Mouse (Mus musculus): Measurements from ENCODE around the gene Rbm33. TPM values are rescaled to one million over a fixed set of nuclear protein-coding genes. Genes with fewer than 3 reads are reported as not detected.
A peak's percentile ranks its signal among the peaks of the same experiment; 100 is the strongest.

The Rbm33 gene
- polyA plus RNA-seq (2012): 2.7 TPM in 2 replicates

DNA sequence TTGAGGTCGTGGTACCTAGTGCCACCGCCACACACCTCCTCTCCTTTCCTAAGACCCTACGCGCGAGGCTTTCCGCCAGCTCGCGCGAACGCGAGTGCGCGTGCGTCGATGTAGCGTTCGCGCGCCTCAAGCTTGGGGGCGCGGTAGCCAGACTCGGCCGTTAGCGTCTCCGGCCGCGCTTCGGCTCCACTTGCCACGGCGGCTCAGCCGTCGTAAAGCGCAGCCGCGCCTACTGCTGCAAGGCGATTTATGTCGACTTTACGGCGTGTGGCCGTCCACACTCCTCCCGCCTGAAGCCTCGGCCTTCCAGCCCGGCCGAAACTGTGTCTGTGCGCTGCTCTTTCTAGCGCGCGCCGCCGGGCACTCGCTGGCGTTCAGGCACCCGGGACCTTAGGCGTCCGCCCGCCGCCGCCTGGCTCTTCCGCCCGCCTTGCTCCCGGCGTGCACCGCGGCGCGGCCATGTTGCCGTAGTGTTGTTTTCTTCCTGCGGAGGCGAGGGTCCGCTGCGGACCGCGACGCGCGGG, at the start of gene Rbm33:
TSS of gene Rbm33 (plus strand) at position 400 of the 524 bp plus-strand sequence.
- H3K27me3 ChIP-seq (ENCODE audit: control insufficient read depth): no peaks in the 10 kb centered on the region
- peaks cover 29% of the 10 kb centered on the region for H3K36me3 ChIP-seq (ENCODE audit: control insufficient read depth)
- TF ChIP-seq GATA1 (IDR thresholded peaks at IDR 0.05; ENCODE audit: low read length) (no peak), TAL1 (IDR thresholded peaks at IDR 0.05; ENCODE audit: low read length) (no peak)
- H3K9me3 ChIP-seq (ENCODE audit: control insufficient read depth, low read length): no peaks in the 10 kb centered on the region
- H3K4me3 ChIP-seq (replicated peaks): peak within 1 kb of the TSS; percentile 97
- peaks cover 35% of the 10 kb centered on the region for H3K4me1 ChIP-seq (ENCODE audit: control insufficient read depth)

DNA sequence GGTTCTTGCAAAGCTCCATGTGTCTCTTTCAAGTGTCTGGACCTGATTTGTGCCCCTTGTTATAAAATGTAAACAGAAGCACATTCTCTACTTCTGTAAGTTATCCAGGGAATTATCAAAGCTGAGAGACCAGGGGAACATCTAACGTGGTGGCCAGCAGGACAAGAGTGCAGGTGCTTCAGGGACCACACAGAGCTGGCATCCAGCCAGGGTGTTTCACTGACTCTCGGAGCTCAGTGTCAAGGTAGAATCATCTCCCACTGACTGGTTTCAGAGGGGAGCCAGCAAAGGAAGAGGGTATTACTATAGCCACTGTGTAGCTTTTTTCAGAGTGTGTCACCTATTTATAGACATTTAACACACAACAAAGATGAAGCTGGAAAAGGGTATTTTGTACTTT, 49.3 kb upstream of the Rbm33 start:
- Histone ChIP-seq H3K27me3 (ENCODE audit: control insufficient read depth) (no peaks in the 10 kb centered on the region), H3K36me3 (ENCODE audit: control insufficient read depth) (no peaks in the 10 kb centered on the region), H3K4me3 (replicated peaks) (no peak overlapping the region), H3K9me3 (ENCODE audit: control insufficient read depth, low read length) (no peaks in the 10 kb centered on the region), H3K4me1 (ENCODE audit: control insufficient read depth) (peaks cover 19% of the 10 kb centered on the region)
- TF ChIP-seq GATA1 (IDR thresholded peaks at IDR 0.05; ENCODE audit: low read length) (no peak), TAL1 (IDR thresholded peaks at IDR 0.05; ENCODE audit: low read length) (no peak)

DNA sequence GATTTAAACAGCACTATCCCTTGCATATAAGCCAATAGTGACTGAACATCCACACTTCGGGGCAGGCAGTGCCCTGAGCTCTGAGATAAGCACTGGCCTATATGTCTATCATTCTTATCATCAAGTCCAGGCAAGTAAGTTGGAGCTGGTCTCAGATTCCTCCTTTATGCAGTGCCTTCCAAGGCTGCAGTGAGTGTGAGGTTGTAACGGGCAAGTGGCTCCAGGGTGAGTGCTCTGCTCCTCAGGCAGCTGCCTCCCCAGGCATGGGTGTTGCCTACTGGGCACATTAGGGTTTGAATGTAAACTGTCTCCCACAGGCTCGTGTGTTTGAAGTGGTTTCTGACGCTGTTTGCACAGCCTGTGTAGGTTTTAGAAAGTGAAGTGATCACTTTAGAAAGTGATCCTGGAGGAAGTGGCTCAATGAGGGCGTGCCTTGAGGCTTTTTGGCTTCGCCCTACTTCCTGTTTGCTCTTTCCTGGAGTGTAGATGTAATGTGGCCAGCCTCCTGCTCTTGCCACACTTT, 47.4 kb upstream of the Rbm33 start:
- TF ChIP-seq GATA1 (IDR thresholded peaks at IDR 0.05; ENCODE audit: low read length) (no peak), TAL1 (IDR thresholded peaks at IDR 0.05; ENCODE audit: low read length) (no peak)
- H3K27me3 ChIP-seq (ENCODE audit: control insufficient read depth): no peaks in the 10 kb centered on the region
- no peaks in the 10 kb centered on the region for H3K36me3 ChIP-seq (ENCODE audit: control insufficient read depth)
- no peaks in the 10 kb centered on the region for H3K9me3 ChIP-seq (ENCODE audit: control insufficient read depth, low read length)
- H3K4me3 ChIP-seq (replicated peaks): no peak overlapping the region
- peaks cover 19% of the 10 kb centered on the region for H3K4me1 ChIP-seq (ENCODE audit: control insufficient read depth)

DNA sequence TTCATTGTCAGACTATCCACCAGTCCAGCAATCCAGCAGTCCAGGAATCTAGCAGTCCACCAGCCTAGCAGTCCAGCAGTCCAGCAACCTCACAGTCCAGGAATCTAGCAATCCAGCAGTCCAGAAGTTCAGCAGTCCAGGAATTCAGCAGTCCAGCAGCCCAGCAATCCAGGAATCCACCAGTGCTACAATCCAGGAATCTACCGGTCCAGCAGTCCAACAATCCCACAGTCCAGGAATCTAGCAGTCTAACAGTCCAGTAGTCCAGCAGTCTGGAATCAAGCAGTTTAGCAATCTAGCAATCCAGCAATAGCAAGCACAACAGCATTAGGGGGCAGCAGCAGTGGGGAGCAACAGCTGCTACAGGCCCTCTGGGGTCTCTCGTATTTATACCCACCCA, 44.1 kb upstream of the Rbm33 start:
- no peak overlapping the region for H3K4me3 ChIP-seq (replicated peaks)
- peaks cover 19% of the 10 kb centered on the region for H3K4me1 ChIP-seq (ENCODE audit: control insufficient read depth)
- no peaks in the 10 kb centered on the region for H3K9me3 ChIP-seq (ENCODE audit: control insufficient read depth, low read length)
- TF ChIP-seq TAL1 (IDR thresholded peaks at IDR 0.05; ENCODE audit: low read length): no peak
- TF ChIP-seq GATA1 (IDR thresholded peaks at IDR 0.05; ENCODE audit: low read length): no peak
- H3K36me3 ChIP-seq (ENCODE audit: control insufficient read depth): no peaks in the 10 kb centered on the region
- H3K27me3 ChIP-seq (ENCODE audit: control insufficient read depth): peaks cover 3% of the 10 kb centered on the region; the same call in 1 of the 2 replicates

DNA sequence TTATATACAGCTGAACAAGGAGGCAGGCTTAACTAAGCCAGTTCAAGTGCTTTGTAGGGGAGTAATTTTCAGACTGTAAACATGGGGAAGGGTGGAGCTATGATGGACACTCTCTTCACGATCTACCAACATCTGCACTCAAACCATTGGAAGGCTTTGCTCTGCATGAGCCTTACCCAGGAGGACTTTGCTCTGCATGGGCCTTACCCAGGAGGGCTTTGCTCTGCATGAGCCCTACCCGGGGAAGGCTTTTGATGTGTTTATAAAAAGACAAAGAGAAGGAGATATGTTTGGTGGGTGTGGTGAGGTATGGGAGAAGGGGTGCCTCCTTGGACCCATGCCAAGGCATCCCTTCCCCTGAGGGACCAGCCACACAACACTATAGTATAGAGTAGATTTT, 39.6 kb upstream of the Rbm33 start:
- H3K27me3 ChIP-seq (ENCODE audit: control insufficient read depth): peaks cover 3% of the 10 kb centered on the region; the same call in 1 of the 2 replicates
- no peaks in the 10 kb centered on the region for H3K9me3 ChIP-seq (ENCODE audit: control insufficient read depth, low read length)
- TF ChIP-seq GATA1 (IDR thresholded peaks at IDR 0.05; ENCODE audit: low read length) (no peak), TAL1 (IDR thresholded peaks at IDR 0.05; ENCODE audit: low read length) (no peak)
- H3K4me1 ChIP-seq (ENCODE audit: control insufficient read depth): no peaks in the 10 kb centered on the region
- H3K36me3 ChIP-seq (ENCODE audit: control insufficient read depth): no peaks in the 10 kb centered on the region
- no peak overlapping the region for H3K4me3 ChIP-seq (replicated peaks)

DNA sequence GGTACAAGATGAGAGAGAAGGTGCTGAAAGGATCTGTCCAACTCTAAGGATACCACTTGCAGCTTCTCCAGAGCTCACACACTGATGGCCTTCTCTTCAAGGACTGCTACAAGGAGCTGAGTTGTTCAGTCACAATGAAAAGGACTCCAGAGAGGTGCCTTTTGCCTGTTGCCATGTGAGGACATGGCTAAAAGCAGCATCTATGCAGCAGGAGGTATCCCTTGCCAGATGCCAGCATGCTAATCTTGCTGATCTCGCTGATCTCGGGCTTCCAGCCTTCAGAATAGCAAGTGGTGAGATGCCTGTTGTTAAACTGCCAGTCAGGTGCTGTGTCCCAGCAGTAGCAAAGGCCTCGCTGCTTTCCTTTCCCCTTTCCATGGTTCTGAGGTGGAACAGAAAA, 27.8 kb upstream of the Rbm33 start:
- H3K4me1 ChIP-seq (ENCODE audit: control insufficient read depth): no peaks in the 10 kb centered on the region
- no peak overlapping the region for H3K4me3 ChIP-seq (replicated peaks)
- no peaks in the 10 kb centered on the region for H3K36me3 ChIP-seq (ENCODE audit: control insufficient read depth)
- peaks cover 6% of the 10 kb centered on the region for H3K27me3 ChIP-seq (ENCODE audit: control insufficient read depth)
- TF ChIP-seq TAL1 (IDR thresholded peaks at IDR 0.05; ENCODE audit: low read length) (no peak), GATA1 (IDR thresholded peaks at IDR 0.05; ENCODE audit: low read length) (no peak)
- H3K9me3 ChIP-seq (ENCODE audit: control insufficient read depth, low read length): no peaks in the 10 kb centered on the region

DNA sequence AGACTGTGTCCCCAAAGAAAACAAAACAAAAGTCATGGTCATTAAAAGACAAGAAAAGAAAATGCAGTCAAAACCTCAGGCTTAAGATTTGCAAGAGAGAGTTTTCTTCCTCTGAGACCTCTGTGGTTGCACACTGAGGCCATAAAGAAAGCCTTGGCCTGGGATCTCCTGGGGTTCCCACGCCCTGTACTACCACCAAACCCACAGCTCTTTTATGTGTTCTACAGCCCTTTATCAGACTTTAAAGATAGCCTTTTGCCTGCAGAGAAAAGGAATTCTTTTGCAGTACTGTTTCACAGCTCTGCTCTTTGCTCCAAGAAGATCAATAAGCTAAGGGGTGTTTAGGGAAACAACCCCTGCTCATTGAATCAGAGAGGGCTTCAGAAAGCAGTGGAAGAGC, 26.3 kb upstream of the Rbm33 start:
- TF ChIP-seq TAL1 (IDR thresholded peaks at IDR 0.05; ENCODE audit: low read length) (no peak), GATA1 (IDR thresholded peaks at IDR 0.05; ENCODE audit: low read length) (no peak)
- no peaks in the 10 kb centered on the region for H3K9me3 ChIP-seq (ENCODE audit: control insufficient read depth, low read length)
- no peaks in the 10 kb centered on the region for H3K4me1 ChIP-seq (ENCODE audit: control insufficient read depth)
- no peak overlapping the region for H3K4me3 ChIP-seq (replicated peaks)
- no peaks in the 10 kb centered on the region for H3K36me3 ChIP-seq (ENCODE audit: control insufficient read depth)
- H3K27me3 ChIP-seq (ENCODE audit: control insufficient read depth): peaks cover 6% of the 10 kb centered on the region

DNA sequence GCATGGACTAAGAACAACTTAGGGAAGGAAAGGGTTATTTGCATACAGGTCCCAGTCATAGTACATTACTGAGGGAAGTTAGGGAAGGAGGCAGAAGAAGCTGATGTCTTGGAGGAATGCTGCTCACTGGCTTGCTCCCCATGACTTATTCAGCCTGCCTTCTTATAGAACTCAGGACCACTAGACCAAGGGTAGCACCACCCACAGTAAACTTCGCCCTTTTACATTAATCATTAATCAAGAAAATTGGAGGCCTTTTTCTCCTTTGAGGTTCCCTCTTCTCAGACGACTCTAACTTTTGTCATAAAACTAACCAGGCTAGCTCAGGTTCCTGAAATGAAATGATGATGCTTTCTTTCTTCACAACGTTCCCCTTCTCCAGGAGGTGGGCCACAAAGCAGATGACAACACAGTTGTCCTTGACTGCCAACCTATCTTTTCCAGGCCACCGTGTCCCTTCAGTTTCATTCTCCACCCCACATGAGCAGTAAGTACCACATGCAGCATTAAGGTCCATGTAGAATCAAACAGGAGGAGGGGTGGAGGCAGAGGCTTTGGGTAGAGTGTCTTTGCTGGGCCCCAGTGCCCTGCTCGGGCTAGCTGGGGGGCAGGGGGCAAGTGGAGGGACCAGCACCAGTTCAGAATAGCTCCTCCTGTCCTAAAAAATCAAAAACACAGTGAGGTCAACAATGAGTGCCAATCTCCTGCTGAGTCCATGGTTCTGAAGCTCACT, 25.6 kb upstream of the Rbm33 start:
- H3K9me3 ChIP-seq (ENCODE audit: control insufficient read depth, low read length): no peaks in the 10 kb centered on the region
- H3K36me3 ChIP-seq (ENCODE audit: control insufficient read depth): no peaks in the 10 kb centered on the region
- no peak overlapping the region for H3K4me3 ChIP-seq (replicated peaks)
- no peaks in the 10 kb centered on the region for H3K4me1 ChIP-seq (ENCODE audit: control insufficient read depth)
- peaks cover 3% of the 10 kb centered on the region; the same call in 1 of the 2 replicates for H3K27me3 ChIP-seq (ENCODE audit: control insufficient read depth)
- TF ChIP-seq TAL1 (IDR thresholded peaks at IDR 0.05; ENCODE audit: low read length) (no peak), GATA1 (IDR thresholded peaks at IDR 0.05; ENCODE audit: low read length) (no peak)

DNA sequence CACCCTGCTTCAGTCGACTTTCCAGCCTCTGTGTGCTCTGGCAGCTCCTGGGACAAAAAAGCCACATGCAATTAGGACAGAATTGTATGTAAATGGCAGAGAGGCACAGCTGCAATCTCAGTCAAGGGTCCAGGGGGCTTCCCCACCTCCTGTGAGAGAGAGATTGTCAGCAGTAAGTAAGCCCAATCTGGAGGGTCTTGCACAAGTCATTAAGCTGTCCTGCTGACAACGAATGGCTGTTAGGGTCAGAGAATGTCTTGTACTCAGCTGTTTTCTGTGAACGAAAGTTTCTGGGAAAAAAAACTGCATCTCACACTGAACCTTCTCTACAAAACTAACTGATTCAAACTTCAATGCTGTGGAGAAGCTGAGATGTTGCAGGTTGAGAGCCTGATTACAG, 24.6 kb upstream of the Rbm33 start:
- Histone ChIP-seq H3K9me3 (ENCODE audit: control insufficient read depth, low read length) (no peaks in the 10 kb centered on the region), H3K4me1 (ENCODE audit: control insufficient read depth) (no peaks in the 10 kb centered on the region), H3K27me3 (ENCODE audit: control insufficient read depth) (peaks cover 3% of the 10 kb centered on the region; the same call in 1 of the 2 replicates), H3K36me3 (ENCODE audit: control insufficient read depth) (no peaks in the 10 kb centered on the region), H3K4me3 (replicated peaks) (no peak overlapping the region)
- TF ChIP-seq GATA1 (IDR thresholded peaks at IDR 0.05; ENCODE audit: low read length): no peak
